Mouse (Mus musculus) heart, embryonic 16.5 days (tissue): ENCODE results near the gene Tmem170. TPM values are rescaled to one million over a fixed set of nuclear protein-coding genes. Genes with fewer than 3 reads are reported as not detected.

Experiments used
- ATAC-seq: fragments of 200-750 bp; cut with Nextera tagmentation; replicated peaks from 2 replicates; pipeline ENCODE4 v1.8.0; 2017; ENCODE audit warnings: moderate number of reproducible peaks; ENCODE audit not compliant: insufficient read depth, low FRiP score; ENCODE audit errors: extremely low read depth
- H3K27ac ChIP-seq: fragments of 300-500 bp; sonication (generic); 2 replicates; pipeline ENCODE4 v1.5.1; 2014; ENCODE audit warnings: mild to moderate bottlenecking, low read length, control low read depth, moderate library complexity
- H3K27me3 ChIP-seq: fragments of 300-500 bp; sonication (generic); 2 replicates; pipeline ENCODE4 v1.6.1; 2014; ENCODE audit warnings: low read length, mixed read lengths; ENCODE audit not compliant: control insufficient read depth, insufficient read depth
- H3K36me3 ChIP-seq: fragments of 300-500 bp; sonication (generic); 2 replicates; pipeline ENCODE4 v1.6.1; 2014; ENCODE audit not compliant: control insufficient read depth, insufficient read depth
- H3K4me1 ChIP-seq: fragments of 300-500 bp; sonication (generic); 2 replicates; pipeline ENCODE4 v1.6.1; 2014; ENCODE audit warnings: low read length, mixed read lengths; ENCODE audit not compliant: control insufficient read depth, insufficient read depth
- H3K4me2 ChIP-seq: fragments of 300-500 bp; sonication (generic); 2 replicates; pipeline ENCODE4 v1.6.1; 2014; ENCODE audit warnings: low read depth, mild to moderate bottlenecking, control low read depth, low read length
- H3K4me3 ChIP-seq: fragments of 300-500 bp; sonication (generic); 2 replicates; pipeline ENCODE4 v1.5.1; 2014; ENCODE audit warnings: mild to moderate bottlenecking, control low read depth, low read length
- H3K9ac ChIP-seq: fragments of 300-500 bp; sonication (generic); 2 replicates; pipeline ENCODE4 v1.6.1; 2014; ENCODE audit warnings: low read length, control low read depth
- H3K9me3 ChIP-seq: fragments of 300-500 bp; sonication (generic); replicated peaks from 2 replicates; pipeline ENCODE4 v1.6.1; 2016; ENCODE audit warnings: low read length; ENCODE audit not compliant: control insufficient read depth
- WGBS: fragments of 180-500 bp; shearing (Covaris S2); extraction: QIAGEN DNeasy Blood & Tissue Kit; methylation state at CpG from one replicate; pipeline ENCODE4 v1.1.7; 2014; 5-methylcytosine and 5-hydroxymethylcytosine counted together
- polyA plus RNA-seq: library from polyadenylated mRNA; unstranded; fragments of >200 nt; fragmentation: Nextera tagmentation; extraction: Ambion mirVana; gene quantifications from 2 replicates; pipeline ENCODE4 v1.2.1, GENCODE M21; 2015

Gene Tmem170
- polyA plus RNA-seq, 1 experiment from 2014 or later: 3.8 TPM

DNA sequence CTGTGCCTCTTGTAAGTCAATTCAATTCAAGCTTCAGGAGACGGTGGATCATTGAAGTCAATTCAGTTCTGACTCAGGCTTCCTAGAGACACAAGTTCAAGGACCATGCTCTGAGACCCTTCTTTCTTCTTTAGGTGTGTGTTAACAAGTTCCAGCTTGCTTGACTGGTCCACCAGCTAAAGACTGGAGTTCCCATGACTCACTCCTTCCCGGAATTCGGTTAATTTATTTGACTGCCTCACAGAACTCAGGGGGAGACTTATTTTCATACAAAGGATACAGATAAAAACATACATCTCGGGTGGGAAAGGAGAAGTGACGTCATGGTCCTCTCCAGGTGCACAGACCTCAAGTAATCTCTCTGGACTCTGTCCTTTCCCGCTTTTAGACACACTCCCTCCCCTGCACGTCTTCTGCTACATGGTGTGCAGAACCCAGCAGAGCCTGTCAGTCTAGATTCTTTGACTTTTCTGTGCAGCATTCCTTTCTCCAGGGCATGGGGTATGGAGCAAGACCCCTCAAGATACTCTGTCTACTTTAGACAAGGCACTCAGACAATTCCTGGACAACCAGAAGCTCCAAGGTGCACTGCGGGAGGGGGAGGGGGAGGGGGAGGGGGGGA, 29.1 kb upstream of the Tmem170 start:
- Histone ChIP-seq H3K36me3 (no peaks in the 10 kb centered on the region), H3K27ac (no peak overlapping the region), H3K4me2 (no peak overlapping the region), H3K9ac (no peak overlapping the region), H3K4me3 (no peak overlapping the region), H3K9me3 (no peaks in the 10 kb centered on the region), H3K4me1 (peaks cover 2% of the 10 kb centered on the region; the same call in 1 of the 2 replicates), H3K27me3 (peaks cover 18% of the 10 kb centered on the region)
- 45% methylated on average over 8 of the region's 8 CpGs for WGBS
- ATAC-seq: no peak

DNA sequence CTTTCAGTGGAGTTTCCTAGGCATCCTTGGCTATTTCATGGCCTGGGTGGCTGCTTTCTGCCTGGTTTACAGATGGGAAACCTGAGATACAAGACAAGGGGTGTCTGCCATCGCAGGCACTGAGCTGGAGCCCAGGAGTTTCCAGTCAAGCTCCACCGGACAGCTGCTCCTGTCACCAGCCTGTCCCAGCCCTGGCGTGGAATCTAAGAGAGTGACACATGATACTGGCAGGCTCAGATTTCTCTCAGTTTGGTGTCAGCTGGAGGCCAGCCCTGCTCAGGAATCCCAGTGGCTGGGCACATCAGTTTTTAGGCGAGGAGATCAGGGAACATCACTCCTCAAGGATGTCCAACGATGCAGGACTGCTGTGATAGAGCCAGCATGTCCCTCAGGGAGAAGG, 25.5 kb upstream of the Tmem170 start:
- WGBS: 10% methylated on average over 5 of the region's 5 CpGs

DNA sequence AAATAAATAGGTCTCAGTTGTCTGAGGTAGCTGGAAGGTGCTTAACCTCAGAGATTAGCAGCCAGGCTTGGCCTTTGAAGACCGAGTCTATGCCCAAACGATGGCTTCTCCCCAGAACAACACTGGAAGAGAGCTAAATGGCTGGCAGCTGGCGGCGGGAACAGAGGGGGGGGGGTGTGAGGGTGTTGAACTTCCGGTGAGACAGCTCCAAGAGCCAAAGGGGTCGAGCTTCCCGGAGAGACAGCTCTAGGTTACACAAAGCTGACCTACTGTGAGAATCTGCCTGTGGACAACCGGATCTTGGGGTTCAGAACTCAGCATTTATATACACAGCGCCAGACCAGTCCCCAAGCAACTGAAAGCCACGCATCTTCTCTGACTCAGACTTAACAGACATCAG, 22.0 kb upstream of the Tmem170 start:
- Histone ChIP-seq H3K27ac (no peak overlapping the region), H3K27me3 (peaks cover 2% of the 10 kb centered on the region; the same call in 1 of the 2 replicates), H3K4me3 (no peak overlapping the region), H3K36me3 (no peaks in the 10 kb centered on the region), H3K4me2 (no peak overlapping the region), H3K9me3 (no peaks in the 10 kb centered on the region), H3K4me1 (peaks cover 2% of the 10 kb centered on the region; the same call in 1 of the 2 replicates), H3K9ac (no peak overlapping the region)
- no peak for ATAC-seq
- 35% methylated on average over 10 of the region's 10 CpGs for WGBS

More for the DNA sequence above, 25.5 kb upstream of the Tmem170 start:
- no peak for ATAC-seq
- no peaks in the 10 kb centered on the region for H3K27me3 ChIP-seq
- H3K4me3 ChIP-seq: no peak overlapping the region
- H3K4me1 ChIP-seq: peaks cover 2% of the 10 kb centered on the region; the same call in 1 of the 2 replicates
- no peaks in the 10 kb centered on the region for H3K36me3 ChIP-seq
- no peak overlapping the region for H3K27ac ChIP-seq
- no peaks in the 10 kb centered on the region for H3K9me3 ChIP-seq
- no peak overlapping the region for H3K9ac ChIP-seq
- no peak overlapping the region for H3K4me2 ChIP-seq

DNA sequence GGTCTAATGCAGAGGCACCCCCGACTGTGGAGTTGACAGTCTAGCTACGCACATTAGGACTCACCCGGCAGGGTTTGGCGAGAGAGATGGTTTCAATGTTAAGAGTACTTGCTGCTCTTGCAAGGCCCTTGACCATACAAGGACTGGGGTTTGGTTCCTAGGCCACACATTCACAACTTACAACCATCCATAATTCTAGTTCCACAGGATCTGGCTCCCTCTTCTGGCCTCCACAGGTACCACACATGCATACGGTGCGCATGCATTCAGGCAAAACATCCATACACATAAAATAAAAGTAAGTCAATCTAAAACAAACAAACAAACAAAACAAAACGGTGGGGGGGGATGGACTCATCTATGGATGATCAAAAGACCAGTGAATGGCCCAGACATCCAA, 18.4 kb upstream of the Tmem170 start:
- Histone ChIP-seq H3K4me3 (no peak overlapping the region), H3K4me1 (peaks cover 7% of the 10 kb centered on the region), H3K27ac (no peak overlapping the region), H3K27me3 (peaks cover 22% of the 10 kb centered on the region), H3K9me3 (no peaks in the 10 kb centered on the region), H3K4me2 (no peak overlapping the region), H3K36me3 (no peaks in the 10 kb centered on the region), H3K9ac (no peak overlapping the region)
- ATAC-seq: no peak
- 87% methylated on average over 7 of the region's 7 CpGs for WGBS

DNA sequence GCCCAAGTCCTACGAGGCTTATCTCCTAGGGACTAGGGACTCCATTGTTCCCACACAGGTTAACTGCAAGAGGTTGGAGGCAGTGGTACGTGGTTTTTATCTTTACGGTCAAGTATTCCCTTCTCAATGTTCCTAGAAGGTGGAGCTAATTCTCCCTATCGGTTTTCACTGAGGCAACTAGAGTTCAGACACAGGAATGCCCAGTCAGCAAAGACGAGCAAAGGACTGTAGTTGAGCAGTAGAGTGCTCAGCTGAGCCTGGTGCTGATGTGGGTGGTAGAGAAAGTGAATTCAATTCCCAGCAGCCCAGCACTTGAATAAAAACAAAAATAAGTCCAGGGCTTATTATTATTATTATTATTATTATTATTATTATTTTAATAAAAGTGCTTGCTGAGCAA, 16.1 kb upstream of the Tmem170 start:
- no peak for ATAC-seq
- Histone ChIP-seq H3K9ac (no peak overlapping the region), H3K36me3 (no peaks in the 10 kb centered on the region), H3K9me3 (no peaks in the 10 kb centered on the region), H3K27me3 (peaks cover 38% of the 10 kb centered on the region), H3K4me3 (no peak overlapping the region), H3K4me2 (no peak overlapping the region), H3K4me1 (peaks cover 8% of the 10 kb centered on the region), H3K27ac (no peak overlapping the region)
- 39% methylated on average over 5 of the region's 5 CpGs for WGBS

DNA sequence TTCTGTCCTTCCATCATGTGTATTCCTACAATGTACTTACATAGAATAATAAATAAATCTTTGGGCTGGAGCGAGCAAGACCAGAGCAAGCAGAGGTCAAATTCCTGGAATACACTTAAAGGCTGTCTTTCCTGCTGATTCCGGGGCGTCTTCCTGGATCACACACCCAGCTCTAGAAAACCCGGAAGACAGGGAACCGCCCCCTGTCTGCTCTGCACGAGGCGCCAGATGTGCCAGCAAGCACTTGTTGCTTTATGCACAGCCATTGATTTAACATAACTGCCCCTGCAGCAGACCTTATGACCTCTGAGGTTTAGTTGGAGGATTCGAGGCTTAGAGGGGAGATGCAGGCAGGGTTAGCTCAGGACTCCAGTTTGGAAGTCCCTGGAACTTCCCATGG, 15.4 kb upstream of the Tmem170 start:
- H3K9ac ChIP-seq: no peak overlapping the region
- H3K4me2 ChIP-seq: no peak overlapping the region
- ATAC-seq: no peak
- 20% methylated on average over 8 of the region's 8 CpGs for WGBS
- no peaks in the 10 kb centered on the region for H3K36me3 ChIP-seq
- no peaks in the 10 kb centered on the region for H3K9me3 ChIP-seq
- H3K4me1 ChIP-seq: peaks cover 8% of the 10 kb centered on the region
- no peak overlapping the region for H3K27ac ChIP-seq
- H3K27me3 ChIP-seq: peaks cover 38% of the 10 kb centered on the region
- no peak overlapping the region for H3K4me3 ChIP-seq

DNA sequence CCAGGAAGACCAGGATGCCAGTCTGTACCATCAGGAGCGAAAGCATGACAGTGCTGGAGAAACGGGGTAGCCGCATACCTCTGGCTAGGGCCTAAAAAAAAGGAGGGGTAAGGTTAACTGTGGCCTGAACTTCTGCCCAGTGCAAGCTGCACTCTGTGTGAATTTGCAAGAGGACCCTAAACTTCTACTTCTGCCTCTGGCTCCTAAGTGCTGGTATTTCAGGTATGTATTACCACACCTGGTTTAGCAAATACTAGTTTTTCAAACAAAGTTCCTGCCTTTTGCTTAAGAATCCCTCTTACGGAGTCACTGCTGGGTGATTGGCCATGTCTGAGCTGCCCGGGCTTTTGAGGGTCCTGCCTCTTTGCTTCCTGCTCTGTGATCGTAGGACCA, 14.4 kb upstream of the Tmem170 start:
- Histone ChIP-seq H3K27me3 (peaks cover 36% of the 10 kb centered on the region), H3K27ac (no peak overlapping the region), H3K4me2 (no peak overlapping the region), H3K9ac (no peak overlapping the region), H3K4me1 (peaks cover 8% of the 10 kb centered on the region), H3K4me3 (no peak overlapping the region), H3K9me3 (no peaks in the 10 kb centered on the region), H3K36me3 (no peaks in the 10 kb centered on the region)
- ATAC-seq: no peak
- 57% methylated on average over 6 of the region's 6 CpGs for WGBS

DNA sequence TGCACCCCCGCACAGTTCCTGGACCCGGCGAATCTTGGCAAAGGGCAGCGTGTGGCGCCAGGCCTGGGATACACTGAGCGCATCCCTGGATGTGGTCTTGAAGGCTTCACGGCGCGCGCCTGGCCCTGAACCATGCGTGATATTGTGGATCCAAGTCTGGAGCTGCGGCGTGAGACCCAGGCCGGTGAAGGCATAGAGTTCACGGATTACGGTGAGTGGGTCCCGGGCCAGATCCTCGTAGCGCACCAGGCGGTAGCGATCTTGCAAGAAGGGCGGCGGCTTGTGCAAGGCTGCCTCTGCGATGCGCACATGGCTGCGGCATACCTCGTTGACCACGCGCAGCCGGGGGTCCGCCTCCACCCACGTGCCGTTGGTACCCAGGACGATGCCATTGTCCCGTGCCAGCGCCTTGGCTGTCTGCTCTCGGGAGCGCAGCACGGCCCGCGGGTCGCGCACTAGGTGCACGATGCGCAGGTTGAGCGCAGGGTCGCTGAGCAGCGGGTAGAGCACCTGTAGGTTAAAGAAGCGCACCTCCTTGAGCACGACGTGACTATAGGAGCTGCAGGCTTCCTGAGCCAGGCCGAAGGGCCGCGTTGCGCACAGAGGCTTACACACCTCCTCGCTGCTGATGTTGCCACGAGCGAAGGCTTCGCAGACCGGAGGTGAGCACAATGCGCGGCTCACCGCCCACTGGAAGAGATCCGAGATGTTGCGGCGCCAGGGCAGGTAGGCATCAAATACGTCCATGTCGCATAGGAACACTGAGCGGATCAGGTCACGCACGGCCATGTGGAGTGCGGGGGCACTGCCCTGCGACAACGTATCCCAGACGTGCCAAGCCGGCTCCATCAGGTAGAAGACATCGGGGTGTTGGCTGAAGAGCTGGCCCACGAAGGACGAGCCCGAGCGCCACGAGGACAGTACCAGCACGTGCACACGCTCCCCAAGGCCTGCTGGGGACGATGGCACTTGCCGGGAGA, 13.7 kb upstream of the Tmem170 start:
- H3K9ac ChIP-seq: no peak overlapping the region
- 11% methylated on average over 86 of the region's 86 CpGs for whole genome bisulfite sequencing
- peak overlapping the region; percentile 30 for H3K4me3 ChIP-seq
- no peak; the same call in 1 of the 2 replicates for ATAC-seq
- H3K4me1 ChIP-seq: peaks cover 8% of the 10 kb centered on the region
- H3K27me3 ChIP-seq: peaks cover 38% of the 10 kb centered on the region
- H3K36me3 ChIP-seq: no peaks in the 10 kb centered on the region
- no peaks in the 10 kb centered on the region for H3K9me3 ChIP-seq
- H3K27ac ChIP-seq: no peak overlapping the region
- peak overlapping the region; percentile 44 for H3K4me2 ChIP-seq

DNA sequence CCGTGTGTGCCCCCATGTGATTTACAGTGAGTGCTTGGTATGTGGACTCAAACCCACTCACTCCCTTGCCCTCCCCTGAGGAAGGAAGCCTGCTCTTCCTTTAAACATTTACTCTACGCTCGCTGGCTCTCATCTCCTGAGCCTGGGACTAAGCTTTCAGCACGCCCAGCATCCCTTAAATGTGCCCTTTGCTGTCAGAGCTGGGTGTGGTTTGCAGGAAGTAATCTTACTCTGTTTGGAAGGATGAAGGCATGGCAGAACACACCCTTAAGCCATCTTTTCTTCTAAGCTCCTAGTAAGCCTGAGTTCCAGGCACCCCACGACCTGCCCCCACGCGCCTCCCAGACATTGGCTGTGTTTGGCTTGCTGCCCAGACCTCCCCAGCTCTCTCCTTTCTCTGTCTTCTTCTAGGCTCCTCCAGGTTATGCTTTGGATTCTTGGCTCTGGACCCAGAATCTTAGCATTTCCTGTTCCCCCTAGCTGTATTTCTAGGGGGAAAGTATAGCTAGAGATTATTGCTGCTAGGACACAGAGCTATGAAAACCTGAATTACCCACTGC, 11.6 kb upstream of the Tmem170 start:
- 31% methylated on average over 7 of the region's 7 CpGs for WGBS
- Histone ChIP-seq H3K4me1 (peaks cover 8% of the 10 kb centered on the region), H3K9me3 (no peaks in the 10 kb centered on the region), H3K4me2 (no peak overlapping the region), H3K9ac (no peak overlapping the region), H3K4me3 (no peak overlapping the region), H3K36me3 (no peaks in the 10 kb centered on the region), H3K27ac (no peak overlapping the region), H3K27me3 (peaks cover 38% of the 10 kb centered on the region)
- ATAC-seq: no peak
